Mouse (Mus musculus) C2C12 (cell line): Measurements from ENCODE around the gene Erf. TPM values are rescaled to one million over a fixed set of nuclear protein-coding genes. Genes with fewer than 3 reads are reported as not detected.
A peak's percentile ranks its signal among the peaks of the same experiment; 100 is the strongest.

Source experiments
- H3K27me3 ChIP-seq: one replicate; pipeline ENCODE4 v1.6.1; 2011; ENCODE audit not compliant: control insufficient read depth, insufficient read depth, insufficient read length
- H3K36me3 ChIP-seq: one replicate; pipeline ENCODE4 v1.6.1; 2011; ENCODE audit not compliant: control insufficient read depth, insufficient read depth
- H3K4me3 ChIP-seq: one replicate; pipeline ENCODE4 v1.5.1; 2011; ENCODE audit warnings: mild to moderate bottlenecking, control low read depth; ENCODE audit not compliant: poor library complexity, insufficient read depth, severe bottlenecking
- H3K79me2 ChIP-seq: one replicate; pipeline ENCODE4 v1.6.1; 2011; ENCODE audit not compliant: control insufficient read depth, insufficient read depth
- H3K79me3 ChIP-seq: one replicate; pipeline ENCODE4 v1.6.1; 2011; ENCODE audit warnings: low read depth, control low read depth
- H3ac ChIP-seq: one replicate; pipeline ENCODE3; 2011; ENCODE audit warnings: low read depth; ENCODE audit not compliant: control insufficient read depth, insufficient read length
- CEBPB ChIP-seq: IDR thresholded peaks from one replicate; pipeline ENCODE4 v1.6.1; 2011; ENCODE audit warnings: low read depth, mild to moderate bottlenecking, control low read depth, moderate library complexity
- CTCF ChIP-seq: IDR thresholded peaks from one replicate; pipeline ENCODE4 v1.5.1; 2011; ENCODE audit not compliant: control insufficient read depth, insufficient read depth, insufficient read length
- FOSL1 ChIP-seq: IDR thresholded peaks from one replicate; pipeline ENCODE4 v1.8.0; 2011; ENCODE audit warnings: mild to moderate bottlenecking, low read length; ENCODE audit not compliant: poor library complexity, insufficient read depth, severe bottlenecking
- MAX ChIP-seq: IDR thresholded peaks from one replicate; pipeline ENCODE4 v1.6.1; 2011; ENCODE audit warnings: mild to moderate bottlenecking, control low read depth
- MYOD1 ChIP-seq: IDR thresholded peaks from one replicate; pipeline ENCODE4 v1.6.1; 2011; ENCODE audit warnings: low read depth; ENCODE audit not compliant: control insufficient read depth, insufficient read length
- MYOG ChIP-seq: IDR thresholded peaks from one replicate; pipeline ENCODE4 v1.6.1; 2011; ENCODE audit not compliant: control insufficient read depth, insufficient read length; ENCODE audit errors: extremely low read depth
- USF1 ChIP-seq: IDR thresholded peaks from one replicate; pipeline ENCODE4 v1.6.1; 2011; ENCODE audit warnings: low read depth, mild to moderate bottlenecking, control low read depth, moderate library complexity
- polyA plus RNA-seq: library from polyadenylated mRNA; unstranded; fragments of >200 nt; fragmentation: generic; extraction: Trizol; gene quantifications from one replicate; pipeline ENCODE4 v1.2.1, GENCODE M21; 2012; ENCODE audit warnings: missing spikeins

Gene Erf
- polyA plus RNA-seq, 1 experiment: 61.8 TPM

- TF ChIP-seq CTCF: peak; percentile 32
- TF ChIP-seq MAX: no peak
- H3K79me2 ChIP-seq: peaks cover 15% of the 10 kb centered on the region
- peak overlapping the region; percentile 36 for H3K4me3 ChIP-seq
- no peaks in the 10 kb centered on the region for H3K27me3 ChIP-seq
- no peaks in the 10 kb centered on the region for H3K36me3 ChIP-seq
- H3ac ChIP-seq: peak overlapping the region; percentile 75
- peaks cover 10% of the 10 kb centered on the region for H3K79me3 ChIP-seq
These were observed 27.9 kb upstream of the Erf start for GRCm38 (mm10) chr7:25278341-25279075.

GRCm38 (mm10) chr7:25277998-25278340 is 27.4 kb upstream of the Erf start:
- Histone ChIP-seq H3K36me3 (no peaks in the 10 kb centered on the region), H3K4me3 (peak overlapping the region; percentile 36), H3K79me3 (peaks cover 4% of the 10 kb centered on the region), H3ac (peak overlapping the region; percentile 43), H3K79me2 (peaks cover 10% of the 10 kb centered on the region), H3K27me3 (no peaks in the 10 kb centered on the region)
- no peak for TF ChIP-seq MYOG
- TF ChIP-seq CTCF: no peak

- Histone ChIP-seq H3K27me3 (no peaks in the 10 kb centered on the region), H3ac (peak overlapping the region; percentile 43), H3K4me3 (peak overlapping the region; percentile 36), H3K36me3 (no peaks in the 10 kb centered on the region), H3K79me3 (peaks cover 2% of the 10 kb centered on the region), H3K79me2 (peaks cover 5% of the 10 kb centered on the region)
- TF ChIP-seq MYOG (no peak), CTCF (no peak), MYOD1 (no peak), MAX (no peak)
These were observed 26.8 kb upstream of the Erf start for GRCm38 (mm10) chr7:25277405-25277804.

- Histone ChIP-seq H3K27me3 (no peaks in the 10 kb centered on the region), H3K79me3 (no peaks in the 10 kb centered on the region), H3K4me3 (no peak overlapping the region), H3K79me2 (peaks cover 5% of the 10 kb centered on the region), H3ac (no peak overlapping the region), H3K36me3 (no peaks in the 10 kb centered on the region)
- TF ChIP-seq CTCF (no peak), MAX (no peak), FOSL1 (no peak), CEBPB (no peak), MYOG (no peak), USF1 (no peak), MYOD1 (no peak)
These were observed 25.2 kb upstream of the Erf start for GRCm38 (mm10) chr7:25275555-25276298.

GRCm38 (mm10) chr7:25274996-25275395 is 24.4 kb upstream of the Erf start:
- Histone ChIP-seq H3ac (no peak overlapping the region), H3K79me2 (peaks cover 5% of the 10 kb centered on the region), H3K79me3 (peaks cover 1% of the 10 kb centered on the region), H3K36me3 (no peaks in the 10 kb centered on the region), H3K4me3 (no peak overlapping the region), H3K27me3 (no peaks in the 10 kb centered on the region)
- TF ChIP-seq CEBPB (no peak), FOSL1 (no peak), MYOD1 (no peak), CTCF (no peak)

- no peaks in the 10 kb centered on the region for H3K36me3 ChIP-seq
- peaks cover 5% of the 10 kb centered on the region for H3K79me2 ChIP-seq
- H3K27me3 ChIP-seq: no peaks in the 10 kb centered on the region
- TF ChIP-seq MAX (no peak), MYOG (no peak), FOSL1 (no peak), MYOD1 (no peak), CEBPB (no peak), USF1 (no peak), CTCF (no peak)
- no peak overlapping the region for H3ac ChIP-seq
- peaks cover 2% of the 10 kb centered on the region for H3K79me3 ChIP-seq
- no peak overlapping the region for H3K4me3 ChIP-seq
These were observed 24.0 kb upstream of the Erf start for GRCm38 (mm10) chr7:25274571-25274970.
